Mouse (Mus musculus): ENCODE data around the gene Nprl3. TPM values are rescaled to one million over a fixed set of nuclear protein-coding genes. Genes with fewer than 3 reads are reported as not detected.

Nprl3 gene
- 84.0 and 116 TPM in 2 replicates for polyA plus RNA-seq (2012; rRNA removed)

DNA sequence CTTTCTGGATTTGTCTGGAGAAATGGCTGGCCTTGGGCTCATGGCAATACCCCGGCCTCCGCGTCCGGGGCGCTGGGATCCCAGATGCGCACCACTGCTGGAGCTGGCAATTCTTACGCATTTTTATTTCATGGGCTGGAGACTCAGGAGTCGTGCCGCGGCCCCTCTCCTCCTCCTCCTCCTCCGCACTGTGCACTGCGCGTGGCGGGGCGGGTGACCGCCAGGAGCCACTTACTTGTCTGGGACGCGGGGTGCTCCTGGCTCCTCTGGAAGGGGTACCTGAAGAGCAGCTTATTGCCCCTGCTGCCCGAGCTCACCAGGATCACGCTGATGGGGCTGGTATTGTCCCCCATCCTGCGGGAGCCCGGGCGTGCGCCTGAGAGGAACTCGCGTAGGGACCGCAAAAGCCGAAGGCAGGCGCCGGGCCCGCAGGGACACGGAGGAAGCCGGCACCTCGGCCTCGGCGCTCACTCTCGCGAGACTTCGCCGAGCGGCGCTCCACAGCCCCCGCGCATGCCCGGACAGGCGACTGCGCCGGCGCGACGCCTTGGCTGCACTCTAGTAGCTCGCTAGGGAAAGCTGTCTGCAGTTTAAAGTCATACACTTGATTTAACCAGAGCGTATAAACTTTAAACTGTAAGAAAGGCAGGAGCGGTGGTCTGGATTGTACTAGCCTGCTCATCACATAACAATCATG is at the start of gene Nprl3:
Gene Nprl3 (minus strand): TSS at position 520 of the 697 bp plus-strand sequence.
- TF ChIP-seq CTCF (IDR thresholded peaks at IDR 0.05; ENCODE audit: borderline replicate concordance, extremely low read depth, insufficient read depth, insufficient read length) (no peak), POLR2A (IDR thresholded peaks at IDR 0.05; ENCODE audit: borderline replicate concordance, extremely low read depth, insufficient read depth, insufficient read length, poor library complexity, severe bottlenecking) (peak; percentile 94)
- peak; percentile 98 for DNase-seq (ENCODE audit: low read depth)

DNA sequence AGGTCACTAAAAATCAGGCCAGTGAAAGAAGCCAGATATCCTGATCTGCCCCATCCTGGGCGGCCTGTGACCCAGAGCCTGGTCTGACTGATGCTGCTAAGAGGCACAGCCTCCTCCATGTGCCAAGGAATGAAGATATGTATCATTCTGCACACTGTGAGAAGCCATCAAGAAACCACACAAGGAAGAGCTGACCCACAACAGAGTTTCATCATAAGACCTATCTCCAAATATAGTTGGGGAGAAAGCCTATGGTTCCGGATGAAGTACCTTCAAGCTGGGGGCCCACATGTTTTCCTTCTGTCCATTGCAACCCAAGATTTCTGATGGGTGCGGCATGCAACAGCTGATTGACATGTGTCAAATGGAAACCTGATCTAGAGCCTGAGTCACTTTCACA is 48.5 kb upstream of the Nprl3 start:
- TF ChIP-seq POLR2A (IDR thresholded peaks at IDR 0.05; ENCODE audit: borderline replicate concordance, extremely low read depth, insufficient read depth, insufficient read length, poor library complexity, severe bottlenecking) = no peak
- no peak for TF ChIP-seq CTCF (IDR thresholded peaks at IDR 0.05; ENCODE audit: borderline replicate concordance, extremely low read depth, insufficient read depth, insufficient read length)
- no peak for DNase-seq (ENCODE audit: low read depth)

DNA sequence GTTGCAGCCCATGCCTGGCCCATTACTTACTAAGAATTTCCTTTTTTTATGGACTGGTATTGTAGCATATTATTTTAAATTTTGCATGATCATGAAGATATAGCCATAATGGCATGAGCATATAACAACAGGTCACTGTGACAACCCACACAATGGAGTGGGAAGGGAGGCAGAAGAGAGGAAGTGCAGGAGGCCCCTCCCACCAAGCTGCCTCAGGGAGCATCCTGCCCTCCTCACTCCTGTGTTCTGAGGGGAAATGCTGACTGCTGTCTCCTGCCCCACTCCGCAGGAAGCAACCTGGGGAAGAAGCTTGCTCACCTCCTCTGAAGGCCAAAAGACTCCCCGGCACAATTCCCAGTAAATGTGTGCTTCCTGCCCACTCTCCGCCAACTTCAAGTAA is 42.4 kb upstream of the Nprl3 start:
- DNase-seq (ENCODE audit: low read depth) = no peak
- TF ChIP-seq CTCF (IDR thresholded peaks at IDR 0.05; ENCODE audit: borderline replicate concordance, extremely low read depth, insufficient read depth, insufficient read length) = no peak
- TF ChIP-seq POLR2A (IDR thresholded peaks at IDR 0.05; ENCODE audit: borderline replicate concordance, extremely low read depth, insufficient read depth, insufficient read length, poor library complexity, severe bottlenecking) = no peak

DNA sequence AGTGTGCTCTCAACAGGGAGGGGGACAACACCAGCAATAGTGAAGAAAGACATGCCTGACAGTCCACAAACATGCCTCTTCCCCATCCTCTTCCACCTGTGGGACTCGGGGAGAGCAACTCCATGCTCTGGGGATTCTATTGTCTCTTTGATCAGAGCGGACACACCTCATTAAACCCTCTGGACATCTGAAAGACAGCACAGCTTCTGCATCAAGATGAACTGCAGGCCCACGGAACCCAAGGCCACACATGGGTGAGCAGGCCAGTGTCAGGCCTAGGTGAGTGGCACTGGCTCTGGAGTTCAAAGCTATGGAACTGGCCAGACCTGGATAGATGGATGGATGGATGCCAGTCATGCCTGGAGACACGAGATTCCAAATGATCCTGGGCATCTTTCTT is 41.9 kb upstream of the Nprl3 start:
- TF ChIP-seq POLR2A (IDR thresholded peaks at IDR 0.05; ENCODE audit: borderline replicate concordance, extremely low read depth, insufficient read depth, insufficient read length, poor library complexity, severe bottlenecking) (no peak), CTCF (IDR thresholded peaks at IDR 0.05; ENCODE audit: borderline replicate concordance, extremely low read depth, insufficient read depth, insufficient read length) (no peak)
- no peak for DNase-seq (ENCODE audit: low read depth)

DNA sequence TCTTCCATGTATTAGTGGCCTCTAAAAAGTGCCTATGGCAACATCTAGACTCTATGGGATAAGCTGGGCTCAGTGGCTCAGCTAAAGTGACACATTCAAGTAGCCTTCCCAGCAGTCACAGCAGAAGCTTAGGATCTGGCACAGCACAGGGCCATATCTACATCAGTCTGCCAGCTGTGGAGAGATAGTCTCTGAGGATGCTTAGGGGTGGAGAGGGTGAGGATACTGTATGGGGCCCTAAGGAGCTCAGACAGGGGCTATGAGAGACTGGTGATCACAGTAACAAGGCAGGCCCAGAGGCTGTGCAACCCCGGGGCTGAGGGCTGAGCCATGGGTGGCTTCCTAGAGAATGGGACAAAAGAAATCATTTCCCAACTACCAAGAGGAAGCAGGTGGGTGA is 39.5 kb upstream of the Nprl3 start:
- DNase-seq (ENCODE audit: low read depth) = no peak
- no peak for TF ChIP-seq CTCF (IDR thresholded peaks at IDR 0.05; ENCODE audit: borderline replicate concordance, extremely low read depth, insufficient read depth, insufficient read length)
- TF ChIP-seq POLR2A (IDR thresholded peaks at IDR 0.05; ENCODE audit: borderline replicate concordance, extremely low read depth, insufficient read depth, insufficient read length, poor library complexity, severe bottlenecking) = no peak

DNA sequence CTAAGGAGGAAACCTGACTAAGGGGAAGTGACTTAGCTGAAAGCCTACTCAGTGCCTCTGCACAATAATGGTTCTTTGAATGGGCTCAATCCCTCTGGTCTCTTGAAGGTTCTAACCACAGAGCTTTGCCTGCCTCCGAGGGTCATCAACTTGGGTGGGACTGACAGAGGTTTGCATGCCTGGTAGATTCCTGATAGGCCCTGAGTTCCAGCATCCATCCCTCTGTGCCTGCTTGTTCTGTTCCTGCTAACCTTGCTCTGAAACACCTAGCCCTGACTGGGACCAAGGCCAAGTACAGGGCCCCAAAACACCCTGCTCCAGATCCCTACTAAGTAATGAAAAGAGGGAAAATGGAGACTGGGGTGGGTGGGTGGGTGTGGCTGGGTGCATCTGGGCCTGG is 35.9 kb upstream of the Nprl3 start:
- DNase-seq (ENCODE audit: low read depth) = no peak
- no peak for TF ChIP-seq CTCF (IDR thresholded peaks at IDR 0.05; ENCODE audit: borderline replicate concordance, extremely low read depth, insufficient read depth, insufficient read length)
- no peak for TF ChIP-seq POLR2A (IDR thresholded peaks at IDR 0.05; ENCODE audit: borderline replicate concordance, extremely low read depth, insufficient read depth, insufficient read length, poor library complexity, severe bottlenecking)

DNA sequence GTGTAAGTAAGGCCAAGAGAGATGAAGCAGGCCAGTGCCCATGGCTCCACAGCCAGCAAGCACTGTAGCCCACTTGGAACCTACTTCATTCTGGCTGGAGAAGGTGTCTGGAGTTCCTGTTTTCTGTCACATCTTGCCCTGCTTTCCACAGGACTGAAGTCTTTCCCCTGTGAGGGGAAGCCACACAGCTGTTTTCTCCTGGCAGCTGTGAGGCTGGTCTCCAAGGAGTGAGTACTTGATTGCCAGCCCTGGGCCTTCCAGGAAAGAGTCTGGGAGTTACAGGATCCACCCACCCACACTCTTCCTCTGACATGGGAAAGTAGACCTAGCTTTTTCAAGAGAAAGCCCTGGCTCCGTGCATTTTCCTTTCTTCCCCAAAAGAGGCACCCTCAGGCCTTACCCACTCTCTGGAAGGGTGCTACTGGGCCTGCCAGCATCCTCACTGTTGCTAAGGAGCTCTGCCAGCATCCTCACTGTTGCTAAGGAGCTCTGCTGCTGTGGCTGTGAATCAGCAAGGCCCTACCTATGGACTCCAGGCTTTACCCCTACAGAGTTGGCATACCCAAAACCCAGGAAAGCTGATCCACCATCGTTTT is 35.4 kb upstream of the Nprl3 start:
- peak; percentile 62 for DNase-seq (ENCODE audit: low read depth)
- TF ChIP-seq CTCF (IDR thresholded peaks at IDR 0.05; ENCODE audit: borderline replicate concordance, extremely low read depth, insufficient read depth, insufficient read length) = no peak
- no peak for TF ChIP-seq POLR2A (IDR thresholded peaks at IDR 0.05; ENCODE audit: borderline replicate concordance, extremely low read depth, insufficient read depth, insufficient read length, poor library complexity, severe bottlenecking)

DNA sequence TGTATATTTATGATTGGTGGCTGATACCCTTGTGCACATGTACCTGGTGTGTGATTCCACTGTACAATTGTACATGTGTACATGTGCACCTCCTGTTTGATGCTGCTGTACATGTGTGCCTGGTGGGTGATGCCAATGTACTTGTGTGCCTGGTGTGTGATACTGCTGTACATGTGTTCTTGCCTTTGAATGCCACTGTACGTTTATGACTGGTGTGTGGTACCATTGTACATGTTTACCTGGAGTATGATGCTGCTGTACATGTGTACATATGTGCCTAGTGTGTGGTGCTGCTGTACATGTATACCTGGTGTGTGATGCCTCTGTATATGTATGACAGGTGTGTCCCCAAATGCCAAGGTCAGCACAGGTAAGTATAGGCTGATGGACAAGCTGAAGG is 34.0 kb upstream of the Nprl3 start:
- DNase-seq (ENCODE audit: low read depth) = no peak

DNA sequence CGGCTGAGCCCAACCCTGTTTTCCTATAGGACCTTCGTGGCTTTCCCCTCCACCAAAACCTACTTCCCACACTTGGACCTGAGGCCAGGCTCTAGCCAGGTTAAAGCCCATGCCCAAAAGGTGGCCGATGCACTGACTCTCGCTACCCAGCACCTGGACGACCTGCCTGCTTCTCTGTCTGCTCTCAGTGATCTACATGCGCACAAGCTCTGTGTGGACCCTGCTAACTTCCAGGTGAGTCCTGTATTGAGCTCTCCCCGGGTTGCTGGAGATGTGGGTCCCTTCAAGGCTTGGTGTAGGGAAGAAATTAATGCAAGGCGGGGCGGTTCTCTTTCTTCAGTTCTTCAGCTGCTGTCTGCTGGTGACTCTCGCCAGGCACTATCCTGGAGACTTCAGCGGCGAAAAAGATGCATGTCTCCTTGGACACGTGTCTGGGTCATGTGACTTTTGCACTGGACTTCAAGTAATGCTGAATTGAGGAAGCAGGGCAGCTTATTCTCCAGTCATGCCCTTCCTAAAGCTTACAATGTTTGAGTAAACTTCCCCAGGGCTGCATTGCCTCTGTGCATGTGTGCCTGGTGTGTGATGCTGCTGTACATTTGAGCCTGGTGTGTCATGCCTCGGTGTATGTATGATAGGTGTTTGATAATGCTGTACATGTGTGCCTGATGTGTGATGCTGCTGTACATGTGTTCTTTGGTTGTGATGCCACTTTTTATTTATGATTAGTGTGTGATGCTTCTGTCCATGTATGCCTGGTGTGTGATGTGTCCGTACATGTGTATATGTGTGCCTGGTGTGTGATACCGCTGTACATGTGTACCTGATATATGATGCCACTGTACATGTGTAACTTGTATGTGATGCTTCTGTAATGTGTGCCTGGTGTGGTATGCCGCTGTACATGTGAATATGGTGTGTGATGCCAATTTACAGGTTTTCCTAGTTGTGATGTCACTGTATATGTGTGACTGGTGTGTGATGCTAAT is 33.1 kb upstream of the Nprl3 start:
- peak; percentile 13 for DNase-seq (ENCODE audit: low read depth)

More for the DNA sequence above, 34.0 kb upstream of the Nprl3 start:
- TF ChIP-seq CTCF (IDR thresholded peaks at IDR 0.05; ENCODE audit: borderline replicate concordance, extremely low read depth, insufficient read depth, insufficient read length) (no peak), POLR2A (IDR thresholded peaks at IDR 0.05; ENCODE audit: borderline replicate concordance, extremely low read depth, insufficient read depth, insufficient read length, poor library complexity, severe bottlenecking) (no peak)

DNA sequence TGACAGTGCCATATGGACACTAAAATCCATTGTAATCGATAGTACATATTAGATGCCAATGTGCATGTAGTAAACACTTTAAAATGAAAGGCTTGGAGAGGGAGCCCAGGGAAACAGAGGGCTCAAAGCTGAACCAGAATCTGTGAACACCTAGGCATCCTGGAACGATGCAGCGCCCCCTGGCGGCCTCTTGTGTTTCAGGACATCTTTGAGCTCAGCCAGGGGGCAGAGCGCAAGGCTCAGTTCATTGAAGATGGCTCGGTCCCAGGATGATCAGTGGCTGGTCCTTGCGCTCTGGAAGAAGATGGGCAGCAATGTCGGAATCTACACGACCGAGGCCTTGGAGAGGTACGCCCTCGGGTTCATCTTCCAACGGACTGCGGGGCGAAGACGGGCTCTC is 32.4 kb upstream of the Nprl3 start, which contains the start of gene Hbq1a:
Gene Hbq1a (plus strand): TSS at position 205 of the 400 bp plus-strand sequence.
- peak; percentile 67 for TF ChIP-seq CTCF (IDR thresholded peaks at IDR 0.05; ENCODE audit: borderline replicate concordance, extremely low read depth, insufficient read depth, insufficient read length)
- DNase-seq (ENCODE audit: low read depth) = peak; percentile 49

More for the DNA sequence above, 33.1 kb upstream of the Nprl3 start:
- no peak for TF ChIP-seq POLR2A (IDR thresholded peaks at IDR 0.05; ENCODE audit: borderline replicate concordance, extremely low read depth, insufficient read depth, insufficient read length, poor library complexity, severe bottlenecking)
- no peak for TF ChIP-seq CTCF (IDR thresholded peaks at IDR 0.05; ENCODE audit: borderline replicate concordance, extremely low read depth, insufficient read depth, insufficient read length)

DNA sequence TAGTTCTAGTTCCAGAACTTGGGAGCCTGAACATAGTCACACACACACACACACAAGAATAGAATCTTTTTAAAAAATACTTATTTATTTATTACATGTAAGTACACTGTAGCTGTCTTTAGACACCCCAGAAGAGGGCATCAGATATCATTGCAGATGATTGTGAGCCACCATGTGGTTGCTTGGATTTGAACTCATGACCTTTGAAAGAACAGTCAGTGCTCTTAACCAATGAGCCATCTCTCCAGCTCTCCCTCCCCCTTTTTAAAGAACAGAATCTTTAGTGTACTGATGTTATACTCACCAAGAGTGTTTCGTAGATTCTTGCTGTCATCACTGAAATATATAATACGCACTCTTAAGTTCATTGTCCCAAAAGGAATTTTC is 31.0 kb upstream of the Nprl3 start:
- no peak for DNase-seq (ENCODE audit: low read depth)
- no peak for TF ChIP-seq CTCF (IDR thresholded peaks at IDR 0.05; ENCODE audit: borderline replicate concordance, extremely low read depth, insufficient read depth, insufficient read length)
- no peak for TF ChIP-seq POLR2A (IDR thresholded peaks at IDR 0.05; ENCODE audit: borderline replicate concordance, extremely low read depth, insufficient read depth, insufficient read length, poor library complexity, severe bottlenecking)

Data from brain, embryonic 14.5 days (tissue).